Mouse (Mus musculus) CH12.LX (cell line): ENCODE measurements around the gene Zkscan5. TPM values are rescaled to one million over a fixed set of nuclear protein-coding genes. Genes with fewer than 3 reads are reported as not detected.

ENCODE experiments used
- DNase-seq: peaks from one replicate; pipeline ENCODE4 v3.0.0-alpha.2; 2013; ENCODE audit errors: extremely low read depth
- H3K27ac ChIP-seq: 2 replicates; pipeline ENCODE4 v1.5.1; 2012; ENCODE audit warnings: low read depth, mild to moderate bottlenecking, control low read depth, moderate library complexity; ENCODE audit not compliant: insufficient read depth
- H3K27me3 ChIP-seq: replicated peaks from 2 replicates; pipeline ENCODE3; 2012; ENCODE audit warnings: inconsistent platforms
- H3K36me3 ChIP-seq, 2 experiments: replicated peaks in 1 of 2; 2 replicates each; pipeline versions ENCODE3 to v1.6.1; 2012; ENCODE audit warnings: inconsistent platforms in 1 of 2, low read length in 1 of 2, mild to moderate bottlenecking in 1 of 2, mixed read lengths in 1 of 2, moderate library complexity in 1 of 2; ENCODE audit not compliant: control insufficient read depth in 1 of 2, insufficient read depth in 1 of 2
- H3K4me1 ChIP-seq, 2 experiments: 2 replicates each; pipeline ENCODE4 v1.6.1; 2012; ENCODE audit warnings: inconsistent platforms in 1 of 2, moderate library complexity in 1 of 2; ENCODE audit not compliant: insufficient read depth in 2 of 2, control insufficient read depth in 1 of 2
- H3K4me2 ChIP-seq: 2 replicates; pipeline ENCODE4 v1.6.1; 2012; ENCODE audit warnings: low read depth, mild to moderate bottlenecking, control low read depth; ENCODE audit not compliant: poor library complexity, insufficient read depth, severe bottlenecking
- H3K4me3 ChIP-seq, 3 experiments: fragments of 150-350 bp in 1 of 3; sonication (generic) in 1 of 3; replicated peaks in 1 of 3; 2 replicates each; pipeline versions ENCODE3 to v1.5.1; 2011 to 2012; ENCODE audit warnings: low read depth in 2 of 3, low read length in 2 of 3, mild to moderate bottlenecking in 2 of 3, moderate library complexity in 2 of 3, control low read depth in 1 of 3, improper control_type of control experiment in 1 of 3, inconsistent platforms in 1 of 3, mixed read lengths in 1 of 3; ENCODE audit not compliant: poor library complexity in 1 of 3
- H3K79me2 ChIP-seq: replicated peaks from 2 replicates; pipeline ENCODE4 v1.6.1; 2012; ENCODE audit warnings: mild to moderate bottlenecking, moderate library complexity; ENCODE audit not compliant: control insufficient read depth, poor library complexity, insufficient read depth, severe bottlenecking; ENCODE audit errors: extremely low read depth
- H3K9ac ChIP-seq: 2 replicates; pipeline ENCODE4 v1.6.1; 2012; ENCODE audit warnings: low read depth, mild to moderate bottlenecking, control low read depth, moderate library complexity; ENCODE audit not compliant: insufficient read depth
- H3K9me3 ChIP-seq: replicated peaks from 2 replicates; pipeline ENCODE3; 2012; ENCODE audit warnings: low read length, inconsistent platforms, mixed read lengths
- BHLHE40 ChIP-seq: IDR thresholded peaks from 2 replicates; pipeline ENCODE4 v1.6.1; 2011; ENCODE audit warnings: mild to moderate bottlenecking, low read depth, low read length, improper control_type of control experiment
- CTCF ChIP-seq, 2 experiments: IDR thresholded peaks in 1 of 2; conservative IDR thresholded peaks in 1 of 2; 2 replicates each; pipeline ENCODE4 v1.5.1; 2011 to 2012; ENCODE audit warnings: low read depth in 2 of 2, low read length in 2 of 2, improper control_type of control experiment in 1 of 2, inconsistent platforms in 1 of 2, mild to moderate bottlenecking in 1 of 2, moderate library complexity in 1 of 2
- ELF1 ChIP-seq: IDR thresholded peaks from 2 replicates; pipeline ENCODE4 v1.6.1; 2014; ENCODE audit warnings: low read depth, mild to moderate bottlenecking, inconsistent platforms, low read length, improper control_type of control experiment
- ETS1 ChIP-seq: conservative IDR thresholded peaks from 2 replicates; pipeline ENCODE4 v1.6.1; 2012; ENCODE audit warnings: low read depth, mild to moderate bottlenecking, inconsistent platforms, low read length, improper control_type of control experiment, moderate library complexity
- HCFC1 ChIP-seq: IDR thresholded peaks from 2 replicates; pipeline ENCODE4 v1.6.1; 2012; ENCODE audit warnings: low read depth, mild to moderate bottlenecking, inconsistent platforms, low read length, improper control_type of control experiment
- JUND ChIP-seq: conservative IDR thresholded peaks from 2 replicates; pipeline ENCODE4 v1.6.1; 2011; ENCODE audit warnings: low read depth, low read length, improper control_type of control experiment
- MAX ChIP-seq: IDR thresholded peaks from 2 replicates; pipeline ENCODE4 v1.6.1; 2011; ENCODE audit warnings: low read length, improper control_type of control experiment
- NELFE ChIP-seq: IDR thresholded peaks from 2 replicates; pipeline ENCODE4 v1.6.1; 2011; ENCODE audit warnings: low read depth, low read length, improper control_type of control experiment
- POLR2AphosphoS2 ChIP-seq: IDR thresholded peaks from 2 replicates; pipeline ENCODE4 v1.6.1; 2011; ENCODE audit warnings: low read depth, low read length, improper control_type of control experiment
- SMC3 ChIP-seq: IDR thresholded peaks from 2 replicates; pipeline ENCODE4 v1.6.1; 2011; ENCODE audit warnings: low read depth, low read length, improper control_type of control experiment
- TCF12 ChIP-seq: IDR thresholded peaks from 2 replicates; pipeline ENCODE4 v1.6.1; 2014; ENCODE audit warnings: low read depth, mild to moderate bottlenecking, inconsistent platforms, low read length, improper control_type of control experiment
- UBTF ChIP-seq: IDR thresholded peaks from 2 replicates; pipeline ENCODE4 v1.6.1; 2012; ENCODE audit warnings: low read depth, mild to moderate bottlenecking, inconsistent platforms, low read length, improper control_type of control experiment, moderate library complexity
- USF1 ChIP-seq: IDR thresholded peaks from 2 replicates; pipeline ENCODE4 v1.6.1; 2014; ENCODE audit warnings: low read depth, mild to moderate bottlenecking, inconsistent platforms, low read length, improper control_type of control experiment
- USF2 ChIP-seq: conservative IDR thresholded peaks from 2 replicates; pipeline ENCODE4 v1.6.1; 2011; ENCODE audit warnings: low read depth, low read length, improper control_type of control experiment
- ZMIZ1 ChIP-seq: IDR thresholded peaks from 2 replicates; pipeline ENCODE4 v1.6.1; 2012; ENCODE audit warnings: low read depth, mild to moderate bottlenecking, inconsistent platforms, low read length, improper control_type of control experiment
- ZNF384 ChIP-seq: IDR thresholded peaks from 2 replicates; pipeline ENCODE4 v1.6.1; 2012; ENCODE audit warnings: low read depth, low read length, improper control_type of control experiment, inconsistent platforms
- dilution Hi-C: fragments of 300-500 bp; cut with MboI; formaldehyde crosslinking; loops from 2 replicates; pipeline ENCODE4 v1.14.3; 2020; ENCODE audit warnings: low sequenced_read_pairs; ENCODE audit not compliant: extremely low pct_unique_long_range_greater_than_20kb, extremely low pct_ligation_motif_present
- in situ Hi-C: fragments of 300-500 bp; cut with MboI; formaldehyde crosslinking; loops from 3 replicates; pipeline ENCODE4 v1.14.3; 2019; ENCODE audit warnings: low sequenced_read_pairs, low pct_ligation_motif_present, low pct_unique_long_range_greater_than_20kb, mixed read lengths
- polyA plus RNA-seq: library from polyadenylated mRNA; unstranded; fragments of >175 nt; gene quantifications from 2 replicates; pipeline ENCODE4 v1.2.1, GENCODE M21; 2012; ENCODE audit warnings: low read depth; ENCODE audit not compliant: insufficient read length
- total RNA-seq, 2 experiments: library from RNA; depleted of rRNA; stranded (reverse); fragments of 300-350 nt in 1 of 2; fragments of >200 nt in 1 of 2; gene quantifications; 2 replicates each; pipeline ENCODE4 v1.2.3; 2012 to 2014

Gene Zkscan5
- total and polyA plus RNA-seq, 3 experiments: 5.0 to 5.6 (median 5.3) TPM

GRCm38 (mm10) chr5:145202446-145202845 is 1.9 kb upstream of the Zkscan5 start:
- no peak overlapping the region for H3K4me3 ChIP-seq
- H3K4me2 ChIP-seq: no peak overlapping the region
- H3K79me2 ChIP-seq: peaks cover 20% of the 10 kb centered on the region
- H3K9me3 ChIP-seq: no peaks in the 10 kb centered on the region
- DNase-seq: no peak
- dilution Hi-C loops (no loop called here), in situ Hi-C loops (no loop called here)
- H3K27ac ChIP-seq: no peak overlapping the region
- no peak overlapping the region for H3K9ac ChIP-seq
- no peaks in the 10 kb centered on the region for H3K27me3 ChIP-seq
- H3K4me1 ChIP-seq: peaks cover 6 to 41% of the 10 kb centered on the region in 2 experiments; a peak in 3 of 4 replicates
- H3K36me3 ChIP-seq: peaks cover 19 to 21% of the 10 kb centered on the region in 2 experiments
- TF ChIP-seq POLR2AphosphoS2 (no peak), UBTF (no peak), JUND (no peak), USF1 (no peak), SMC3 (no peak), NELFE (no peak), ZMIZ1 (no peak), CTCF (conservative IDR thresholded peaks at IDR 0.05 in 1 of 2, IDR thresholded peaks at IDR 0.05 in 1 of 2; ENCODE audit: low read depth in 2 of 2, low read length in 2 of 2) (peak in 1 of 2 experiments; percentile 30; a peak in 2 of 4 replicates)

- H3K9me3 ChIP-seq: no peaks in the 10 kb centered on the region
- H3K9ac ChIP-seq: peak overlapping the region; percentile 85
- no peak overlapping the region for H3K27ac ChIP-seq
- no peak for TF ChIP-seq TCF12
- TF ChIP-seq ETS1: no peak
- TF ChIP-seq USF2: no peak
- no peak for TF ChIP-seq MAX
- TF ChIP-seq ELF1: no peak
- TF ChIP-seq POLR2AphosphoS2: no peak
- no peak for TF ChIP-seq ZNF384
- TF ChIP-seq BHLHE40: no peak
- no peak for TF ChIP-seq HCFC1
- peak overlapping the region; percentile 65 to 80 (median 66) for H3K4me3 ChIP-seq
- H3K36me3 ChIP-seq: peaks cover 10 to 16% of the 10 kb centered on the region in 2 experiments
- peaks cover 0 to 26% of the 10 kb centered on the region in 2 experiments; a peak in 2 of 4 replicates for H3K4me1 ChIP-seq
- peak overlapping the region; percentile 65 for H3K4me2 ChIP-seq
- in situ Hi-C loops: no loop called here
- dilution Hi-C loops: no loop called here
- no peaks in the 10 kb centered on the region for H3K27me3 ChIP-seq
- DNase-seq: no peak
- peaks cover 12% of the 10 kb centered on the region for H3K79me2 ChIP-seq
Measured at GRCm38 (mm10) chr5:145205041-145205440, 679 bp downstream of the Zkscan5 start.
